Mouse (Mus musculus): ENCODE data around the gene Ahdc1.

DNA sequence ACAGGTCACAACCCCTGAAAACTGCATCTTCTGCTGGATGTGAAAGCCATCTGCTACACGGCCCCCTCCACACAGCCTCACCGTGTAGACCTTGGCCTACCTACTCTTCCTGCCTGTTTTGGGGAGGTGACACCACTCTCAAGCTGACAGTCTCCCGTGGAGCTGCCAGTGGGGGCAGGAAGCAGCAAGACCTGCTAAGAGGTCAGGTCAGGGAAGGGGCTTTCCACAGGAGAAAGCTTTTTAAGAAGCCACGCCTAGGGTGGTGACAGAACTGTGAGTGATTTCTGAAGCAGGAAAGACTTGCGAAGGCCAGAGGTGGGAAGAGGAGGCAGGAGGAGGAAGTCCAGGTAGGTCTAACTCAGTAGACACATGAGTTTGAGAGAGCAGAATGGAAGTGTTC, 67.9 kb downstream of the Ahdc1 start:
- TF ChIP-seq ZC3H11A (IDR thresholded peaks at IDR 0.05; ENCODE audit: low read depth, low read length) (no peak), EP300 (IDR thresholded peaks at IDR 0.05; ENCODE audit: low read length) (no peak), CHD2 (IDR thresholded peaks at IDR 0.05; ENCODE audit: low read length) (no peak), PAX5 (IDR thresholded peaks at IDR 0.05; ENCODE audit: low read length) (no peak), ETS1 (conservative IDR thresholded peaks at IDR 0.05; ENCODE audit: low read depth, low read length) (no peak)
